Mouse (Mus musculus): ENCODE measurements around the gene Tsga10ip. TPM values are rescaled to one million over a fixed set of nuclear protein-coding genes. Genes with fewer than 3 reads are reported as not detected.

The Tsga10ip gene
- total and polyA plus RNA-seq, 3 experiments = 0.87 to 0.89 TPM; not detected in 1

DNA sequence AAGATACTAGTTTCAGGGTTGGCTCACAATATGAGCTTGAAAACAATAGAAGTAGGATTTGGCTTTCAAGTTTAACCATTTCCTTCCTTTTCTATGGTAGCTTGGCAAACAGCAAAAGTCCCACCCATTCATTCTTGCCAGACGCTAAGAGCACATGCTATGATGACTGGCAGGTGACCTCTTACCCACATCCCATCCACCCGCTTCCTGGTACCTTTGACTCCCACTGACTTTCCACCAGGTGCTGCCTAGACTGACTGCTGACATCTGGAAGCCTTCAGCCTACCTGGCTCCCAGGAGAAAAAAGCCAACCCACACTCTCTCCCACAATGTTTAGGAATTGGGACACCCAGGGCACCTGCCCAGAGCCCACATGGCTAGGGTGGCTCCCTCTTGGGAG, 38.2 kb downstream of the Tsga10ip start:
- in situ Hi-C loops (cut with MboI; ENCODE audit: low pct_ligation_motif_present, low pct_unique_long_range_greater_than_20kb, low sequenced_read_pairs) (no loop called here), dilution Hi-C loops (cut with MboI; ENCODE audit: extremely low pct_ligation_motif_present, extremely low pct_unique_long_range_greater_than_20kb, low sequenced_read_pairs) (no loop called here)
- H3K36me3 ChIP-seq (replicated peaks in 1 of 2; ENCODE audit: control insufficient read depth in 1 of 2, insufficient read depth in 1 of 2, low read length in 1 of 2) = peaks cover 19 to 40% of the 10 kb centered on the region in 2 experiments
- TF ChIP-seq POLR2AphosphoS2 (IDR thresholded peaks at IDR 0.05; ENCODE audit: low read depth, low read length) (peak; percentile 11; the same call in 1 of the 2 replicates), RAD21 (IDR thresholded peaks at IDR 0.05; ENCODE audit: low read depth, low read length) (no peak), USF2 (conservative IDR thresholded peaks at IDR 0.05; ENCODE audit: low read depth, low read length) (no peak), ETS1 (conservative IDR thresholded peaks at IDR 0.05; ENCODE audit: low read depth, low read length) (0 out of 2 replicates have a peak, but pooled peaks have one; percentile 19), BHLHE40 (IDR thresholded peaks at IDR 0.05; ENCODE audit: low read depth, low read length) (peak; percentile 72)
- no peaks in the 10 kb centered on the region for H3K9me3 ChIP-seq (replicated peaks; ENCODE audit: low read length)
- H3K4me2 ChIP-seq (ENCODE audit: insufficient read depth, low read depth, poor library complexity, severe bottlenecking) = no peak overlapping the region
- H3K4me1 ChIP-seq (ENCODE audit: control insufficient read depth in 1 of 2, insufficient read depth in 2 of 2) = peaks cover 25 to 54% of the 10 kb centered on the region in 2 experiments
- H3K27me3 ChIP-seq (replicated peaks) = no peaks in the 10 kb centered on the region
- H3K9ac ChIP-seq (ENCODE audit: insufficient read depth, low read depth) = no peak overlapping the region
- peaks cover 35% of the 10 kb centered on the region for H3K79me2 ChIP-seq (replicated peaks; ENCODE audit: control insufficient read depth, extremely low read depth, insufficient read depth, poor library complexity, severe bottlenecking)
- peak; percentile 26 for DNase-seq (ENCODE audit: extremely low read depth)
- H3K27ac ChIP-seq (ENCODE audit: insufficient read depth, low read depth) = no peak overlapping the region
- H3K4me3 ChIP-seq (replicated peaks in 1 of 3; ENCODE audit: low read depth in 2 of 3, low read length in 2 of 3, poor library complexity in 1 of 3) = no peak overlapping the region

DNA sequence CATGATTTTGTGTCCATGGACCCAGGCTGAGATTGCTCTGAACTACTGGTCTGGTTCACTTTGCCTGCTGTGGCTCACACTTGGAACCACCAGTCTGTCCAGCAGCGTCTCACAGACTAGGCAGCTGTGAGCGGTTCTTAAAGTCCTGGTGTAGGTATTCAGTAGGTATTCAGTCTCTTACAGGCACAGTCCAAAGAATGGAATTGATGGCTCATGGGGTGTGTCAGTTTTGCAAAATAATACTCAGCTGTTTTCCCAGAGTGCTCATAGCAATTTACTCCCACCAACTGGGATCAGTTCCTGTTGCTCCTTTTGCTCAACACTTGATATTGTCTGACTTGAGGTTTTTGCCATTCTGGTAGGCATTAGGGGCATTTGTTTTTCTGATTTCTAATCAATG, 40.1 kb downstream of the Tsga10ip start:
- Histone ChIP-seq H3K4me2 (ENCODE audit: insufficient read depth, low read depth, poor library complexity, severe bottlenecking) (no peak overlapping the region), H3K79me2 (replicated peaks; ENCODE audit: control insufficient read depth, extremely low read depth, insufficient read depth, poor library complexity, severe bottlenecking) (peaks cover 18% of the 10 kb centered on the region), H3K9ac (ENCODE audit: insufficient read depth, low read depth) (no peak overlapping the region), H3K36me3 (replicated peaks in 1 of 2; ENCODE audit: control insufficient read depth in 1 of 2, insufficient read depth in 1 of 2, low read length in 1 of 2) (peaks cover 8 to 30% of the 10 kb centered on the region in 2 experiments), H3K27ac (ENCODE audit: insufficient read depth, low read depth) (no peak overlapping the region), H3K4me3 (replicated peaks in 1 of 3; ENCODE audit: low read depth in 2 of 3, low read length in 2 of 3, poor library complexity in 1 of 3) (no peak overlapping the region), H3K9me3 (replicated peaks; ENCODE audit: low read length) (no peaks in the 10 kb centered on the region), H3K4me1 (ENCODE audit: control insufficient read depth in 1 of 2, insufficient read depth in 2 of 2) (peaks cover 18 to 46% of the 10 kb centered on the region in 2 experiments), H3K27me3 (replicated peaks) (no peaks in the 10 kb centered on the region)
- no peak for TF ChIP-seq MAZ (IDR thresholded peaks at IDR 0.05; ENCODE audit: low read depth, low read length)
- no peak for TF ChIP-seq ZKSCAN1 (IDR thresholded peaks at IDR 0.05; ENCODE audit: borderline replicate concordance, low read depth, low read length)
- TF ChIP-seq KAT2A (IDR thresholded peaks at IDR 0.05; ENCODE audit: insufficient replicate concordance, low read length) = no peak
- no peak for TF ChIP-seq NRF1 (IDR thresholded peaks at IDR 0.05; ENCODE audit: low read depth, low read length)
- TF ChIP-seq ZC3H11A (IDR thresholded peaks at IDR 0.05; ENCODE audit: low read depth, low read length) = no peak
- no peak for TF ChIP-seq ZNF384 (IDR thresholded peaks at IDR 0.05; ENCODE audit: low read depth, low read length)
- in situ Hi-C loops (cut with MboI; ENCODE audit: low pct_ligation_motif_present, low pct_unique_long_range_greater_than_20kb, low sequenced_read_pairs) = no loop called here
- no peak for DNase-seq (ENCODE audit: extremely low read depth)
- dilution Hi-C loops (cut with MboI; ENCODE audit: extremely low pct_ligation_motif_present, extremely low pct_unique_long_range_greater_than_20kb, low sequenced_read_pairs) = no loop called here

DNA sequence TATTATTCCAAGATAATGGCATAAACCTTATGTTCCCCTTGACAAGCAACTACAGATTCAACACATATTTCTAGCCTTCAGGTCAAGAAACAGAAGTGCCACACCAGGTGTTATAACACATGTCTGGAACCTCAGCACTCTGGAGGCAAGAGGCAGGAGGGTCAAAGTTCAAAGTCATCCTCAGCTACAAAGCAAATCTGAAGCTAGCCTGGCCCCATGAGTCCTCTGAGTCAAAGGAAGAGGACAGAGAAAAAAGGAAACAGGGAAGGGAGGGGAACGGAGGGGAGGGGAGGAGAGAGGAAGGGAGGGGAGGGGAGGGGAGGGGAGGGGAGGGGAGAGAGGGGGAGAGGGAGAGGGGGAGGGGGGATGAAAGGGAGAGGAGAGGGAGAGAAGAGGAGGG, 46.2 kb downstream of the Tsga10ip start:
- no peak overlapping the region for H3K4me3 ChIP-seq (replicated peaks in 1 of 3; ENCODE audit: low read depth in 2 of 3, low read length in 2 of 3, poor library complexity in 1 of 3)
- dilution Hi-C loops (cut with MboI; ENCODE audit: extremely low pct_ligation_motif_present, extremely low pct_unique_long_range_greater_than_20kb, low sequenced_read_pairs) (no loop called here), in situ Hi-C loops (cut with MboI; ENCODE audit: low pct_ligation_motif_present, low pct_unique_long_range_greater_than_20kb, low sequenced_read_pairs) (no loop called here)
- no peaks in the 10 kb centered on the region for H3K79me2 ChIP-seq (replicated peaks; ENCODE audit: control insufficient read depth, extremely low read depth, insufficient read depth, poor library complexity, severe bottlenecking)
- DNase-seq (ENCODE audit: extremely low read depth) = peak; percentile 31
- H3K36me3 ChIP-seq (replicated peaks in 1 of 2; ENCODE audit: control insufficient read depth in 1 of 2, insufficient read depth in 1 of 2, low read length in 1 of 2) = peaks cover 0 to 5% of the 10 kb centered on the region in 2 experiments
- H3K27ac ChIP-seq (ENCODE audit: insufficient read depth, low read depth) = no peak overlapping the region
- no peak for TF ChIP-seq USF1 (IDR thresholded peaks at IDR 0.05; ENCODE audit: low read depth, low read length)
- TF ChIP-seq KAT2A (IDR thresholded peaks at IDR 0.05; ENCODE audit: insufficient replicate concordance, low read length) = no peak
- TF ChIP-seq JUN (IDR thresholded peaks at IDR 0.05; ENCODE audit: insufficient read depth, low read depth, low read length) = no peak
- no peak for TF ChIP-seq NRF1 (IDR thresholded peaks at IDR 0.05; ENCODE audit: low read depth, low read length)
- TF ChIP-seq PAX5 (IDR thresholded peaks at IDR 0.05; ENCODE audit: low read length) = no peak
- no peak for TF ChIP-seq CHD2 (IDR thresholded peaks at IDR 0.05; ENCODE audit: low read length)
- TF ChIP-seq ZMIZ1 (IDR thresholded peaks at IDR 0.05; ENCODE audit: low read depth, low read length) = no peak
- TF ChIP-seq EP300 (IDR thresholded peaks at IDR 0.05; ENCODE audit: low read length) = no peak
- TF ChIP-seq POLR2A (IDR thresholded peaks at IDR 0.05; ENCODE audit: low read depth, low read length) = no peak
- TF ChIP-seq USF2 (conservative IDR thresholded peaks at IDR 0.05; ENCODE audit: low read depth, low read length) = no peak
- no peak for TF ChIP-seq ZNF384 (IDR thresholded peaks at IDR 0.05; ENCODE audit: low read depth, low read length)
- no peak for TF ChIP-seq POLR2AphosphoS2 (IDR thresholded peaks at IDR 0.05; ENCODE audit: low read depth, low read length)
- no peak for TF ChIP-seq CHD1 (IDR thresholded peaks at IDR 0.05; ENCODE audit: low read depth, low read length)
- no peak for TF ChIP-seq GABPA (IDR thresholded peaks at IDR 0.05; ENCODE audit: insufficient replicate concordance, low read depth, low read length)
- TF ChIP-seq SIN3A (IDR thresholded peaks at IDR 0.05; ENCODE audit: low read length) = no peak
- TF ChIP-seq JUND (conservative IDR thresholded peaks at IDR 0.05; ENCODE audit: low read depth, low read length) = no peak
- no peak for TF ChIP-seq SMC3 (IDR thresholded peaks at IDR 0.05; ENCODE audit: low read depth, low read length)
- no peak for TF ChIP-seq HCFC1 (IDR thresholded peaks at IDR 0.05; ENCODE audit: low read depth, low read length)
- TF ChIP-seq ZKSCAN1 (IDR thresholded peaks at IDR 0.05; ENCODE audit: borderline replicate concordance, low read depth, low read length) = no peak
- no peak for TF ChIP-seq TBP (conservative IDR thresholded peaks at IDR 0.05; ENCODE audit: low read depth, low read length)
- H3K9ac ChIP-seq (ENCODE audit: insufficient read depth, low read depth) = no peak overlapping the region
- peaks cover 7 to 19% of the 10 kb centered on the region in 2 experiments for H3K4me1 ChIP-seq (ENCODE audit: control insufficient read depth in 1 of 2, insufficient read depth in 2 of 2)
- no peak overlapping the region for H3K4me2 ChIP-seq (ENCODE audit: insufficient read depth, low read depth, poor library complexity, severe bottlenecking)
- no peaks in the 10 kb centered on the region for H3K27me3 ChIP-seq (replicated peaks)
- H3K9me3 ChIP-seq (replicated peaks; ENCODE audit: low read length) = no peaks in the 10 kb centered on the region

Data from CH12.LX (cell line).